Mouse (Mus musculus) CH12.LX (cell line): ENCODE measurements at regions not wholly inside any gene's neighbourhood (a gene's known extent, or its start where the extent isn't known, plus 50 kb on each side); places are given as distances from the start of the nearest gene placed in this dataset.

Source experiments
- DNase-seq: peaks from one replicate; pipeline ENCODE4 v3.0.0-alpha.2; 2013; ENCODE audit errors: extremely low read depth
- H3K27ac ChIP-seq: 2 replicates; pipeline ENCODE4 v1.5.1; 2012; ENCODE audit warnings: low read depth, mild to moderate bottlenecking, control low read depth, moderate library complexity; ENCODE audit not compliant: insufficient read depth
- H3K27me3 ChIP-seq: replicated peaks from 2 replicates; pipeline ENCODE3; 2012; ENCODE audit warnings: inconsistent platforms
- H3K36me3 ChIP-seq, 2 experiments: replicated peaks in 1 of 2; 2 replicates each; pipeline versions ENCODE3 to v1.6.1; 2012; ENCODE audit warnings: inconsistent platforms in 1 of 2, low read length in 1 of 2, mild to moderate bottlenecking in 1 of 2, mixed read lengths in 1 of 2, moderate library complexity in 1 of 2; ENCODE audit not compliant: control insufficient read depth in 1 of 2, insufficient read depth in 1 of 2
- H3K4me1 ChIP-seq, 2 experiments: 2 replicates each; pipeline ENCODE4 v1.6.1; 2012; ENCODE audit warnings: inconsistent platforms in 1 of 2, moderate library complexity in 1 of 2; ENCODE audit not compliant: insufficient read depth in 2 of 2, control insufficient read depth in 1 of 2
- H3K4me2 ChIP-seq: 2 replicates; pipeline ENCODE4 v1.6.1; 2012; ENCODE audit warnings: low read depth, mild to moderate bottlenecking, control low read depth; ENCODE audit not compliant: poor library complexity, insufficient read depth, severe bottlenecking
- H3K4me3 ChIP-seq, 3 experiments: fragments of 150-350 bp in 1 of 3; sonication (generic) in 1 of 3; replicated peaks in 1 of 3; 2 replicates each; pipeline versions ENCODE3 to v1.5.1; 2011 to 2012; ENCODE audit warnings: low read depth in 2 of 3, low read length in 2 of 3, mild to moderate bottlenecking in 2 of 3, moderate library complexity in 2 of 3, control low read depth in 1 of 3, improper control_type of control experiment in 1 of 3, inconsistent platforms in 1 of 3, mixed read lengths in 1 of 3; ENCODE audit not compliant: poor library complexity in 1 of 3
- H3K79me2 ChIP-seq: replicated peaks from 2 replicates; pipeline ENCODE4 v1.6.1; 2012; ENCODE audit warnings: mild to moderate bottlenecking, moderate library complexity; ENCODE audit not compliant: control insufficient read depth, poor library complexity, insufficient read depth, severe bottlenecking; ENCODE audit errors: extremely low read depth
- H3K9ac ChIP-seq: 2 replicates; pipeline ENCODE4 v1.6.1; 2012; ENCODE audit warnings: low read depth, mild to moderate bottlenecking, control low read depth, moderate library complexity; ENCODE audit not compliant: insufficient read depth
- H3K9me3 ChIP-seq: replicated peaks from 2 replicates; pipeline ENCODE3; 2012; ENCODE audit warnings: low read length, inconsistent platforms, mixed read lengths
- CHD1 ChIP-seq: IDR thresholded peaks from 2 replicates; pipeline ENCODE4 v1.6.1; 2012; ENCODE audit warnings: low read depth, low read length, improper control_type of control experiment, inconsistent platforms
- CTCF ChIP-seq, 2 experiments: IDR thresholded peaks in 1 of 2; conservative IDR thresholded peaks in 1 of 2; 2 replicates each; pipeline ENCODE4 v1.5.1; 2011 to 2012; ENCODE audit warnings: low read depth in 2 of 2, low read length in 2 of 2, improper control_type of control experiment in 1 of 2, inconsistent platforms in 1 of 2, mild to moderate bottlenecking in 1 of 2, moderate library complexity in 1 of 2
- GABPA ChIP-seq: IDR thresholded peaks from 2 replicates; pipeline ENCODE4 v1.6.1; 2012; ENCODE audit warnings: low read depth, low read length, improper control_type of control experiment, inconsistent platforms; ENCODE audit not compliant: insufficient replicate concordance
- HCFC1 ChIP-seq: IDR thresholded peaks from 2 replicates; pipeline ENCODE4 v1.6.1; 2012; ENCODE audit warnings: low read depth, mild to moderate bottlenecking, inconsistent platforms, low read length, improper control_type of control experiment
- KAT2A ChIP-seq: IDR thresholded peaks from 2 replicates; pipeline ENCODE4 v1.6.1; 2012; ENCODE audit warnings: low read length, improper control_type of control experiment, inconsistent platforms; ENCODE audit not compliant: insufficient replicate concordance
- MAX ChIP-seq: IDR thresholded peaks from 2 replicates; pipeline ENCODE4 v1.6.1; 2011; ENCODE audit warnings: low read length, improper control_type of control experiment
- MAZ ChIP-seq: IDR thresholded peaks from 2 replicates; pipeline ENCODE4 v1.6.1; 2012; ENCODE audit warnings: low read depth, mild to moderate bottlenecking, inconsistent platforms, low read length, improper control_type of control experiment, moderate library complexity
- MYC ChIP-seq: IDR thresholded peaks from 2 replicates; pipeline ENCODE4 v1.6.1; 2011; ENCODE audit warnings: low read depth, mild to moderate bottlenecking, improper control_type of control experiment, low read length
- NELFE ChIP-seq: IDR thresholded peaks from 2 replicates; pipeline ENCODE4 v1.6.1; 2011; ENCODE audit warnings: low read depth, low read length, improper control_type of control experiment
- PAX5 ChIP-seq: IDR thresholded peaks from 2 replicates; pipeline ENCODE4 v1.6.1; 2012; ENCODE audit warnings: low read length, inconsistent platforms, mixed read lengths
- RAD21 ChIP-seq: IDR thresholded peaks from 2 replicates; pipeline ENCODE4 v1.6.1; 2011; ENCODE audit warnings: low read depth, mild to moderate bottlenecking, low read length, improper control_type of control experiment, moderate library complexity
- SIN3A ChIP-seq: IDR thresholded peaks from 2 replicates; pipeline ENCODE4 v1.6.1; 2012; ENCODE audit warnings: low read length, improper control_type of control experiment, inconsistent platforms
- TBP ChIP-seq: conservative IDR thresholded peaks from 2 replicates; pipeline ENCODE4 v1.6.1; 2011; ENCODE audit warnings: low read depth, low read length, improper control_type of control experiment
- UBTF ChIP-seq: IDR thresholded peaks from 2 replicates; pipeline ENCODE4 v1.6.1; 2012; ENCODE audit warnings: low read depth, mild to moderate bottlenecking, inconsistent platforms, low read length, improper control_type of control experiment, moderate library complexity
- ZKSCAN1 ChIP-seq: IDR thresholded peaks from 2 replicates; pipeline ENCODE4 v1.6.1; 2012; ENCODE audit warnings: low read depth, inconsistent platforms, low read length, improper control_type of control experiment, borderline replicate concordance
- ZMIZ1 ChIP-seq: IDR thresholded peaks from 2 replicates; pipeline ENCODE4 v1.6.1; 2012; ENCODE audit warnings: low read depth, mild to moderate bottlenecking, inconsistent platforms, low read length, improper control_type of control experiment
- dilution Hi-C: fragments of 300-500 bp; cut with MboI; formaldehyde crosslinking; loops from 2 replicates; pipeline ENCODE4 v1.14.3; 2020; ENCODE audit warnings: low sequenced_read_pairs; ENCODE audit not compliant: extremely low pct_unique_long_range_greater_than_20kb, extremely low pct_ligation_motif_present
- in situ Hi-C: fragments of 300-500 bp; cut with MboI; formaldehyde crosslinking; loops from 3 replicates; pipeline ENCODE4 v1.14.3; 2019; ENCODE audit warnings: low sequenced_read_pairs, low pct_ligation_motif_present, low pct_unique_long_range_greater_than_20kb, mixed read lengths

GRCm38 (mm10) chr12:117432788-117433187, 83.5 kb upstream of the Rapgef5 start:
- TF ChIP-seq ZMIZ1: no peak
- no peak for TF ChIP-seq KAT2A
- no peak for TF ChIP-seq UBTF
- TF ChIP-seq NELFE: no peak
- TF ChIP-seq MYC: no peak
- TF ChIP-seq HCFC1: no peak
- TF ChIP-seq TBP: no peak
- TF ChIP-seq MAZ: no peak
- TF ChIP-seq RAD21: no peak
- TF ChIP-seq PAX5: no peak
- TF ChIP-seq SIN3A: no peak
- no peak for TF ChIP-seq CHD1
- Histone ChIP-seq H3K36me3 (no peaks in the 10 kb centered on the region), H3K9me3 (no peaks in the 10 kb centered on the region), H3K79me2 (no peaks in the 10 kb centered on the region), H3K27me3 (no peaks in the 10 kb centered on the region), H3K4me2 (no peak overlapping the region), H3K9ac (no peak overlapping the region), H3K4me3 (no peak overlapping the region), H3K27ac (no peak overlapping the region), H3K4me1 (peaks cover 0 to 2% of the 10 kb centered on the region in 2 experiments; a peak in 1 of 4 replicates)
- dilution Hi-C loops: no loop called here
- DNase-seq: no peak
- in situ Hi-C loops: loop anchor here (25.0 kb wide), 1 partner anchor 130 kb away; no protein-coding TSS in a partner anchor

DNA sequence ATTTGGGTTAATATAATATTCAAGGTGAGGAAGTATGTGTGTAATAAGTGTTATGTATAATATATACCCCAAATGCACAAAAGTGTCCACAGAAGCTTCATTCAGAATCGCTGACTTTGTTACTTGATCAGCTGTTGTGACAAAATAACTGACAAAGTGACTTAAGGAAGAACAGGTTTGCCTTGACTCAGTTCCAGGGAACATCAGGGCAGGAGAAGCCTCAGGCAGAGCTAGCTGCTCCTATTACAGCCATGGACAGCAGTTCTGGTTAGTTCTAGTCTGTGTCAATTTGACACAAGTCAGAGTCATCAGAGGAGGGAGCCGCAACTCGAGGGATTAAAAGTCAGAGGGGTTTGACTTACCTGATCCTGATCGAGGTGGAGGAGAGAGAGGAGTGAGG, 79.3 kb upstream of the Rapgef5 start:
- Histone ChIP-seq H3K4me3 (no peak overlapping the region), H3K27ac (no peak overlapping the region), H3K4me1 (peaks cover 0 to 2% of the 10 kb centered on the region in 2 experiments; a peak in 1 of 4 replicates), H3K36me3 (no peaks in the 10 kb centered on the region), H3K9ac (no peak overlapping the region), H3K4me2 (no peak overlapping the region), H3K9me3 (no peaks in the 10 kb centered on the region)
- in situ Hi-C loops (loop anchor here (25.0 kb wide), 1 partner anchor 125 kb away; no protein-coding TSS in a partner anchor), dilution Hi-C loops (no loop called here)
- DNase-seq: no peak
- TF ChIP-seq UBTF: no peak
- no peak for TF ChIP-seq MAX
- no peak for TF ChIP-seq GABPA
- no peak for TF ChIP-seq ZKSCAN1
- no peak for TF ChIP-seq CTCF (conservative IDR thresholded peaks at IDR 0.05 in 1 of 2, IDR thresholded peaks at IDR 0.05 in 1 of 2; ENCODE audit: low read depth in 2 of 2, low read length in 2 of 2)
- TF ChIP-seq, all 38 proteins: peak for 0
- no peaks in the 10 kb centered on the region for H3K79me2 ChIP-seq
- no peaks in the 10 kb centered on the region for H3K27me3 ChIP-seq
